Mouse (Mus musculus) frontal cortex, adult (tissue): ENCODE data around the gene Atp11c.
A peak's percentile ranks its signal among the peaks of the same experiment; 100 is the strongest.

ENCODE experiments used
- ATAC-seq: cut with Nextera tagmentation; 2 replicates; pipeline ENCODE4 v1.9.2; 2017; ENCODE audit warnings: mild to moderate bottlenecking, moderate library complexity, mixed read lengths; ENCODE audit not compliant: low TSS enrichment

Gene Atp11c

DNA sequence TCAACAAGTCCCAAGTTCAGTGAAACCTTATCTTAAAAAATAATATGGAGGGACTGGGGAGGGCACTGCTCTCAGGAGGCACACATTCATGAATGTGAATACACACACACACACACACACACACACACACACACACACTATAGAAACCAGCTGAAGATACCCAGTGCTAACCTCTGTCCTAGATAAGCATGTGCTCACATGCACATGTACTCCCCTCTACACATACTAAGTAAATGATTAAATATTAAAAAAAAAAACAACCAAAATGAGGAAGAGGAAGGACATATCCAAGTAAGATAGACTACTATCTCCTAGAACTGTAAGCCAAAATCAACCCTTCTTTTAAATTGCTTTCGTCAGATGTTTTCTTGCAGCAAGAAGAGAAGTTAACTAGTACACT is 205.6 kb downstream of the Atp11c start:
- ATAC-seq, result no peak

DNA sequence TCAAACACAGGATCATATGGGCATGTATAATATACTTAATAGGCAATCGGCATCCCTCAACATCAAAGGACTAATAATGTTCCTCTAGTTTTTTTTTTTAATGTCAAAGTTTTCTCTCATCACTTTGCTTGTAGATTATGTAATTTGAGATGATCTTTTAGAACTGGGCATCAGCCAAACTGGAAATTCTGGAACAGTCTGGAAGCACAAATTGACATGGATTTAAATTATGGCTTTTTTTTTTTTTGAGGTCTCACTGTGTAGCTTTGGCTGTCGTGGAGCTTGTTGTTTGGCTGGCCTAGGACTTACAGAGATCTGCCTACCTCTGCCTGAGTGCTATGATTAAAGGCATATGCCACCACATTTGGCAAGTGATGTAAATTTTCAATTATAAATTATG is 210.8 kb downstream of the Atp11c start:
- no peak for ATAC-seq

DNA sequence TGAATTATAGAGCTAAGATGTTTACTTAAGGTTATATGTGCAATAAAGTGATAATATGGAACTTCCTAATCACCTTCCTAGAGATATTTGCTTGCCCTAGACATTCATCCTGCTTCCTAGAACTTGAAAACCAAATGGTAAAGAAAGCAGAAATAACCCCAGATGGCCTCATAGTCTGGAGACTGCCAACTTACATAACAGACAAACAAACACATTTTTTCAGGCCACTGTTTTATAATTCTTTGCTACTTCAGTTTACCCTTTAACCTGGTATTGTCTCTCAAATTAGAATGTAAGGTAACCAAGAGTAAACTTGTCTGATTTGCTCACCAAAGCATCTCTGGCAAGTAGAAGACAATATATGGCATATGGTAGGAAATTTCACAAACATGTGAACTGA is 212.1 kb downstream of the Atp11c start:
- ATAC-seq, result no peak

DNA sequence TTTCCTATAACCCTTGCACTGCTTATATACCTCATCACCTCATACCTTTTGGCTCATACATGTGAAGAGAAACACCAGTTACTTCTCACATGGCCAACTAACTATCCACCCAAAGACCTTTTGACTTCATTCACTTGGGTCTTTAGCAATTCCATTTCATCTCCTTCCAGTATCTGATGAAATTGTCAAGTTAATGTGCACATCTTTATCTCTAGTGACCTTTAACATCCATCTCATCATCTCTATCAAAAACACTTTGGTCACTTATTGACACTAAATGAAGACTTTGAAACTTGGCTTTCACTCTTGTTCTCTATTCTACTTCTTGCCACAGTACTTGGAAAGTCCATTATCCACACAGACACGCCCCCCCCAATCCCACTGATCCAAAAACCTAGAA is 243.8 kb downstream of the Atp11c start:
- no peak for ATAC-seq

DNA sequence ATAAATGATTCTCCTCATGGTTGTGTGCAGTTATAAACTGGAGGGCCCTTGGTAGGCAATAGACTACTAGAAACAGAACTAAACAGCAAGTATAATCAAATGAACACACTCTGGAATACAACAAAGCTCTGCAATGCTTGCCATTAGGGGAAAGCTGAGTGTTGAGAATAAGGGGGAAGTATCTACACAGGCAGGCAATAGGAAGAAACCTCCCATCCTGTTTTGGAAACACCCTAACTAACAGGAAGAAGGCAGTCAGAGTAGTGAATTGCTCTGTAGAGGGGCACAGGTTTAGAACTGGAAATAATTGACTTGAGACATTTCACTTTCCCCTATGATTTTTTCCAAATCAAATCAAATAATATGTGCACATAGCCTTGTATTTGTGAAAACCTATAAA is 247.1 kb downstream of the Atp11c start:
- ATAC-seq, result no peak

DNA sequence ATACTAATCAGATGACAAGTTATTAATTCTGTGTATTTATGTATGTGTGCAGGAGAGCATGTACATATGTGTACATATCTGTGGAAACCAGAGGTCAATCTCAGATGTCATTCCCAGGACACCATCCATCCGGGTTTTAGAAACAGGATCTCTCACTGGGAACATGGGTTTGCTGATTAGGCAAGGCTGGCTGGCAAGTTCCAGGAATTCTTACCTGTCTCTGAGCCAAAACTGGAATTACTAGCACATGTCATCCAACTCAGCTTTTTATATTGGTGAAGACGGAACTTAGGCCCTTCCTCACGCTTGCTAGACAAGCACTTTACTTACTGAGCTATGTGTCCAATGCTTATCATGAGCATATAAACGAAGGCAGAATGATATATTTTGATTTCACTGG is 247.5 kb downstream of the Atp11c start:
- ATAC-seq, result no peak

DNA sequence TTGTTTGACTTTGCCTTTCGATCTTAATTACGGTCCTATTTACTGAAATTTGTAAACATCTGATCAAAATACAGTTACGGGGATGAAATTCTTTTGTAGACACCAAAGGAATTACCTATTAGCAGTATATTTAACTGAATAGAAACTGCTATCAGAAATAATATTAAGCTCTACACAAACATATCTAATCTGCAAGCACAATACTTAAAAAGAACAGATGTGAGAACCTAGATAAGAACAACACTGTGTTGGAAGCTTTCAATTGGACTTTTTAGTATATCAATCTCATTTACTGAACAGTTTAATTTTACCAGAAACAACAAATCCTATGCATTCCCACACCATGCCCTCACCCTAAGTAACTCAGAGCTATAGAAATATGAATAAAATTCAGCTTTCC is 262.8 kb downstream of the Atp11c start:
- no peak for ATAC-seq

DNA sequence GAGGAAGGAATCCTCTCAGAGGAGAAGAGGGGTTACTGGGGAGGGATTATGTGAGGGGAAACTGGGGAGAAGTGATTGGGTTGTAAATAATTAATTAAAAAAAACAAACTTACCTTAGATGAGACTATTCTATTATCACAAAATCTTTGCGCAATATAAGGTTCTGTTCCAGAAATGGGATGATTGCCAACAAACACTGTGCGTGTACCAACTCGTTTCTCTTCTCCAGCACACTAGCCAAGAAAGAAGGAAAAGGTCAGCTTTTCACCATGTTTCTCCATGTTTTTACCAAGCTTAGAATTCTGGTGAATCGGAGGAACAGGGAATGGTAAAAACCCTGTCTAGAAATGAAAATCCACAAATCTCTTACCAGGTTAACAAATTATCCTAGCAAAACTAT is 271.2 kb downstream of the Atp11c start:
- no peak for ATAC-seq

DNA sequence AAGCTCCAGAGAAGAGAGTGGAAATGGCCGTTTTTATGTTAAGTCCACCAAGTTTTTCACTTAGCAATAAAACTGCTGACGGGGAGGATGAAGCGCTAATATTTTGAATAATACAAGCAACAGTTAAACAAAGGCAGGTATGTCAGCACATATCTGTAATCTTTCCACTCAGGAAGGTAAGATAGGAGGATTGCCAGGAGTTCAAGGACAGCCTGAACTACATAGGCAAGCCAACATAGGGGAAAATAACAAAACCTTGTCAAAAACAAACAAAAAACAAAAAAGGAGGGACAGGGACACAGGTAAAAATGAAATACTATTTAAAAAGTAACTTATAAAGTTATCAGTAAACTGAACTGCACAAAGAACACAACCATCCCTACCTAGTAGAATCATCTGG is 274.8 kb downstream of the Atp11c start:
- ATAC-seq, result no peak

DNA sequence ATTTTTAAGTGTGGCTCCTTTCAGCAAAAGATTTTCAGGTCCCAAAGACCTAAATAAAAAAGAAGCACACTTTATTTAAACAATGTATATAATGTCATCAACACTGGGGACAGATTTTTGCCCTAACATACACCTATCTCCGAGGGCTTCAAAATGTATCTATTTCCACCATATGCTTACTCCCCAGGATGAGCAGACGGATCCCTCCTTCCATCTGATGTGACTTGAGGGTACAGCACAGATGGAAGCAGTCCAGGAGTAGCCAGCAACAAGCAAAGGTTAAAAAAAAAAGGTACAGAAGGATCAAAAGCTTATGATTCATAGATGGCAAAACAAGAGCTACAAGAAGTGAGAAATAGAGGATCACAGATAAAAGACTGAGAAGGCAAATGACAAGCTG is 300.2 kb downstream of the Atp11c start:
- no peak for ATAC-seq

DNA sequence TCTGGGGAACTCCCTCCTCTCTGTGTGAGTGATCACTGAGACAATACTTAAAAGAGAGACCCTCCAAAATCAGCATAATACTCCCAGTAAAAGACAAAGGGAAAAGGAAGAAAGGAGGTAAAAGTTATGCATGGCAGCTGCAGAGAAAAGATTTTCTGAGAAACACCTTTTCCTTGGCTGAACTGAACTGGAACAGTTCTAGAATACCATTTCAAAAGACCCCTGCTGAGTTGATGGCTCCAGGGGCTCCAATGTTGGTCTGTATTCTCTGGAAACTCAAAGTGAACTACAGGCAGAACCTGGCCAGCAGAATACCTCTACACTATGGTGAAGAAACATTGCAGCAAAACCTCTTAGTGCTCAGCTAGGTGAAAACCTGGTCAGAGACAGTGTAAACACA is 337.2 kb downstream of the Atp11c start:
- ATAC-seq, result no peak

DNA sequence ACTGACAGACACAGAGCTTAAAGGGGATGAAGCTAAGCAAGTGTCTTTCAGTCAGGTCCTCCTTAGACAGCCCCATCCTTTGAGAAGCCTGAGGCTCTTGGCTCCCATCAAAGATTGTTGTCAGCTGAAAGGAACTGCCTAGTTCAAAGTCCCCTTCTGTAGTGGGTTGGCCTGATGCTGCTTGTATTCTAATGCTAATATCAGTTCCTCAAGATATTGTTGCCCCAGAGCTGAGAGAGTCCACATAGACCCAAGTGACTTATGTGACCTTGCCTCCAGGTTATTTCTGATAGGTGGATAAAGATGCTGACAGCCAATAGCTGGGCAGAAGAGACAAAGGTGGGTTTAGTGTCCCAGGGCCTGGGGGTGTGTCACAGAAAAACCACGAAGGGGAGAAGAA is 404.8 kb downstream of the Atp11c start:
- no peak for ATAC-seq

DNA sequence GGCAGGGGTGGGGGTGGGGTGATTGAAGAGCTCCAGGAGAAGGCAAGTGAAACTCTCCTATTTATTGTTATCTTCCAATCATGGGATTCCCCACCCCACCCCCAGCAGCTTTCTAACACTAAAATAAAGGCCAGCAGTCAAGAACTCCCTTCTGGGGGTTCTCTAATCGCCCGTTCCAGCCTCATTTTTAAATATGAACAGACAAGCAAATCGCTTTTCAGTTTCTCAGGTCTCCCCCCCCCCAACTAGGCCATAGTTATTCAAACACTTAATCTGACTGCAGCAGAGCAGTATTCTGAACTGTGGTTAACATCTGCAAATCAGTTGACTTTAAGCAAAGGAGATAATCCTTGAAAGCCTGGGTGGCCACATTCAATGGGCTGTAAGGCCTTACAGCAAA is 409.9 kb downstream of the Atp11c start:
- no peak for ATAC-seq

DNA sequence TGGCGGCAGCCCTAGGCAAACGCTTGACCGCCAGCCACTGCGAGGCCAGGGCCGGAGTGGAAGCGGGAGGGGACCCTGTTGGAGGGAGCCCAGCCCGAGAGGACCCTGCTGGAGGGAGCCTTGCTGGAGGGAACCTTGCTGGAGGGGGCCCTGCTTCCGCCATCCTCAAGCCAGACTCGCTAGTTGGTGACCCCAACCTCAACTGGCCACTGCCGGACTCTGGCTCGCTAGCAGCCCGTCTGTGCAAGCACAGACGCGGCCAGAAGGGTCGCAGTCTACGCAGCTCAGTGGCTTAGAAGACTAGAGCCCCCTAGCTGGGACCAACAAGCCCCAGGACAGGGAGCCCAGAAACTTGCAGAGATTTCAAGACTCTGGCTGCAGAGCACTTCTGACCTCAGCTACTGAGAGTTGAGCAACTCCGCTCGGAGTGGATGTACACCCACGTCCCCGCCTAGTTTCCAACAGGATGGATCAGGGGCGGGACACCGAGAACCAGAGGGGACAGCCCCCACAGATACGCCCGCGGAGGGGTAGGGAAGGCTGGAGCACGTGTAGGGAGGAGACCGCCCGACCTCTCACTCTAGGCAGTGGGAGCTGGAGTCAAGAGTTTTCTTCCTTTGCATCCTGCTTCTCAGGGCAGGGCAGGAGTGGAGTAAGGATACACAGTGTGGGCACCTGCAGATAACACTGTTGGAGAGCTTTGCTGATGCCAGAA is 413.6 kb downstream of the Atp11c start, which contains the start of gene Mcf2:
Gene Mcf2 (minus strand): TSS at position 346 of the 715 bp plus-strand sequence.
- ATAC-seq, result no peak

DNA sequence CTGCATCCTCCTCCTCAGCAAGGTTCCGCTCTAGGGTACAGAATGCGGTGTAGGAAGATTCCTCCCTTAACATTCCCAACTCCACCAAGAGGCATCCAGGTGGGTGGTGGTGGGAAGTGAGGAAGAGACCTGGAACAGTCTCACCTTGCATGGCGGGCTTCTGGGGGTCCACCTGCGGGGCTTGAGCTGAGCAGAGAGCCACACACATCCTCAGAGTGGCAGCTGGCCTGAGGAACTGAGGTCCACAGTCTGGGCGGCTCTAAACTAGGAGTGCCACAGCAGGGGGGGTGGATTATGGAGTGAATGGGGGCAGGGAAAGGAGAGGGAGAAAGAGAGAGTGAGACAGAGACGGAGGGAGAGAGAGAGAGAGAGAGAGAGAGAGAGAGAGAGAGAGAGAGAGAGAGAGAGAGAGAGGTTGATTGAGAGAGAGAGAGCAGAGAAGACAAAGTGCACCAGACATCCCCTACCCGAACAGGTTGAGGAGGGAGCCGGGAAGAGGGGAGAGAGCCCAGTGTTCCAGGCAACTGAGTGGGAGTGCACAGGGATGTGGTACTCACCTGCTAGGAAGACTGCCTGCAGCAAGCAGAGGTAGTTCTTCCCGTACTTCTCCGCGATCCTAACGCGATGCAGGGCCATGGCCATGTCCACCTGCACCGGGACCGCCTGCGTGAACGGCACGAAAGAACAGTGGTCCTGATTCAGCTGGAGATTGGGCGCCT is 414.3 kb downstream of the Atp11c start:
- peak; percentile 41; the same call in 1 of the 2 replicates for ATAC-seq
